Mouse (Mus musculus): ENCODE measurements around the gene Cenpb. TPM values are rescaled to one million over a fixed set of nuclear protein-coding genes. Genes with fewer than 3 reads are reported as not detected.
"Not testable (repeated sequence)": the region's sequence is repeated elsewhere in the genome, so short reads cannot be mapped to it uniquely, and the experiment has no call there.

Cenpb gene
- total RNA-seq (2021) = 10 to 100 TPM; 76.5 to 78.4 TPM

DNA sequence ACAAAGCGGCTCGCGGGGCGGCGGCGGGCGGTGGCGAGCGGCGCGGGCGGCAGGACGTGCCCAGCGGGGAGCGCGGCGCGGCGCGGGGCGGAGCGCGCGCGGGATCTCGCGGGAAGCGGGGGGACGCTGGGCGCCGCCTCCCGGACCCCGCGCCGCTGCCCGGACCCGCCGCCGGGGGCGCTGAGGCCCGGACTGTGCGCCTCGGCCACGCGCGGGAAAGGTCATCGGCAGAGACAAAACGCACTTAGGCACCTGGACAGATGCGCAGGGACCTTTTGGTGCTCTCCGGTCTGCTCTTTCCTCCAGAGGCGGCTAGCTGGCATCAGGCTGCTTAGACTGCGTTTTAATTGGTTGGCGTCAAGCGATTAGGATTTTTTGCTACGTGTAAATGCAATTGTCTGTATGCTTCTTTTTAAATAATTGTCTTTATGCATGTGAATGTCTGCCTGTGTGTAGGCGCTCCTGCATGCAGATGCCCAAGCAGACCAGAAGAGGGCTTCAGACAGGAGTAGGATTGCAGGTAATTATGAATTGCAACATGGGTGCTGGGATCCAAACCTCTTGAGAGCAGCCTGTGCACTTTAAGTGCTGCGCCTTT is at the start of gene Cenpb:
TSS of gene Cenpb (minus strand) at position 78 of the 598 bp plus-strand sequence.
- peak; percentile 90 for DNase-seq

DNA sequence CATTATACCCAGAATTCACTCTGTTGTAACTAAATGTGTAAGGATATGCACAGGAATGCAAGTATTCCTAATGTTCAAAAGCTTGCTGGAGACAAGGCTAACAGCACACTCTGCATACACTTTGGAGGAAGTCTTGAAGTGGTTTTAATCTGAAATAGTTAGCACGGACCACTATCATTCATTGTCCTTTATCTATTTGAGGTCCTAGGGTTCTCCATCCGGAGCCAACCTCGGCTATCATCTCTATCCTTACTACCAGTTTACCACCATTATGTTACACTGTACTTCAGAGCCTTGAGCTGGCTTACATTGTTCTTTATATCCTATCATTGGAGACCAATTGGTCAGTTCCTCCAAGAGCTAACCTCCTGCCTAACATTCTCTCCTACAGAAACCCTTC is 47.4 kb upstream of the Cenpb start:
- DNase-seq = no peak

DNA sequence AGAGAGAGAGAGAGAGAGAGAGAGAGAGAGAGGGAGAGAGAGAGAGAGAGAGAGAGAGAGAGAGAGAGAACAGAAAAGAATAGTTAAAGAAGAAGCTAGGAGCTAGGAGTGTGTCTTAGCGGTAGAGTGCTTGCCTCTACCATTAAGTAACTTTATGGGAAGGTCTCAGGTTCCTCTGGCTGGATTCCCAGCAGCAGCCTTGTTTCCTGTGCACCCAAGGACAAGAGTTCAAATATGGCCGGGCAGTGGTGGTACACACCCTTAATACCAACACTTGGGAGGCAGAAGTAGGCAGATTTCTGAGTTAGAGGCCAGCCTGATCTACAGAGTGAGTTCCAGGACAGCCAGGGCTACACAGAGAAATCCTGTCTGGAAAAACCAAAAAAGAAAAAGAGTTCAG is 46.8 kb upstream of the Cenpb start:
- DNase-seq = not testable (repeated sequence)

DNA sequence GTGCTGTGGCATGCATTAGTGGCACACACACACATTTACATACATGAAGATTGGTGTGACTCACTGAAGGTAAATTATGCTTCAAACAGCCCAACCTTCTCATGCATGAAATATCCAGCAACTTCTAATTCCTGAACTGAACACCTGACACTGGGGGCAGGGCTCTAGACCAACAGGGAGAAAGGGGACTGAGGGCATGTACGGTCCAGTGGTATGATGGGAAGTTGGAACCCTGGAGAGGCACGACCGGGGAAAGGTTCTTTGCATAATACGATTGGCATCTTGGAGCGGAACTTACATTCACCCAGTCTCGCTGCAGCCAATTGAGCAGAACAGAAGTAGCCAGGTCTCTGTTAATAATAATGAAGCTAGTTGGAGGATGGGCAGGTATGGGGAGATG is 45.3 kb upstream of the Cenpb start:
- DNase-seq = no peak

DNA sequence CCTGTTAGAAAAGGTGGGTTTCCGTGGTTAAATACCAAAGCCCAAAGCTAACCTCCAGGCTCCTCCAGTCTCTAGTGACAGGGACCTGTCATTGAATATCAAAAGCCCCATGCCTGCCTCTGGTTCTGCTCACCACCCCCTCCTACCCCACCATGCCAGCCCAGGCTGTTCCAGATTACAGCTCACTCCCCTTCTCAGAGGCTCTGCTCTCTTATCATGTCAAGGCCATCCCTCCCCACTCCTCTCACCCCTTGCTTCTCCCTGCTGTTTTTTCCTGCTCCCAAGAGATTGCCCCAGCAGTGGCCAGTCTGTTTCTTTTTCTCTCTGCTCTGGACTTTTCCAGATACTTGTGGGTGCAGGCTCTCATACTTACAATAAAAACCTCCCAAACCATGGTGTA is 43.7 kb upstream of the Cenpb start:
- DNase-seq = no peak

DNA sequence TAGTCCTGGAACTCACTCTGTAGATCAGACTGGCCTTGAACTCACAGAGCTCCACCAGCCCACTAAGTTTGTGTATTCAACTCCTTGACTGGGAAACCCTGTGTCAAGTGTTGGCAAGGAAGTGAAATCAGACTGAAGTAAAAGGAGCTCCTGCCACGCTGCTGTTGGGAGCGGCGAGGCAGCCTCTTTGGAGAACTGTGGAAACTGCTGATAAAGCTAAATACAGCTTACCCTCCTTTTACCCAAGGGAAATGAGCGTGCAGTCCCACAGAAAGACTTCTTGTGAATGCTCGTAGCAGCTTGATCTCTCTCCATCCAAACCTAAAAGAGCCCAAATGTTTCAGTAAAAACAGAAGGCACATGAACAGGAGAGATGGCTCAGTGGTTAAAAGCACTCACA is 42.7 kb upstream of the Cenpb start:
- no peak for DNase-seq

DNA sequence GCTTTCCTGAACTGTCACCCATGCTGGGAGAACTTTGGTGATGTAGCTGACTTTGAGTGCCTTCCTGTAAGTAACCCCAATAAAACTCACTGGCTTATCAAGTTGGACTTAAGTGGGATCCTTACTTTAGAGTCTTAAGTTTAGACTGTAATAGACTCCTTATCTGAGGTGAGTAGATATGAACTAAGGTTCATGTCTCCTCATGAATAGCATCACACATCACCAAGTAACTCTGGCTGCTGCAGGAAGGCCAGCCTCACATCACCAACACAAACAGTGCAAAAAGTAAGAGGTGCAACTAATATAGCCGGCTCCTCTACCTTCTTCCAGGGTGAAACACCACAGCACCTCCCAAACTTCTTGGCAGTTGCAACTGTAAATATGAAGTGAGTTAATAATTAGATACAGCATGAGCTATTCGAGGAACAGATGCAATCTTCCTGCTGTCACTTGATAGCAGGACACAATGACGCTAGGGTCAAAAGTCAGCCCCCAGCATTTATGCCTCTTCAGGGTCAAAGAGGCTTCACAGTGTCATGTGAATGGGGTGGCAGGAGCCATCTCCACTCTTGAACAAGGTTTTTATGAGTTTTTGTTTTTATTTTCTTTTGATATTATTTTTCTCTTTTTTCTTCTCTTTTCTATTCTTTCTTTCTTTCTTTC is 42.1 kb upstream of the Cenpb start:
- no peak for DNase-seq

DNA sequence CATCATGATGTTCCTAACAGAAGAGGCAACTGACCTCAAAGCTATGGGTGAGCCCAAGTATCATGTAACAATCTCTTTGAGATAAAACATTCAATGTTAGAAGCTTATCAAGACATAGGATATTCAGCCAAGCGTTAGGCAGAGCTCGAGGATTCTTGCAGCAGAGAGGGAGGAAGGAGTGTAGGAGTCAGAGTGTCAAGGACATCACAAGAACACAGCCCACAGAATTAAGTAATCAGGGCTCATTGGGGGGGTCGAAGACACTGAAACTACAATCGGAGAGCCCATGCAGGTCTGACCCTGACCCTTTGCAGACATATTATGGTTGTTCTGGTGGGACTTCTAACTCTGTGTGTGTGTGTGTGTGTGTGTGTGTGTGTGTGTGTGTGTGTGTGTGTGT is 40.2 kb upstream of the Cenpb start:
- no peak for DNase-seq

DNA sequence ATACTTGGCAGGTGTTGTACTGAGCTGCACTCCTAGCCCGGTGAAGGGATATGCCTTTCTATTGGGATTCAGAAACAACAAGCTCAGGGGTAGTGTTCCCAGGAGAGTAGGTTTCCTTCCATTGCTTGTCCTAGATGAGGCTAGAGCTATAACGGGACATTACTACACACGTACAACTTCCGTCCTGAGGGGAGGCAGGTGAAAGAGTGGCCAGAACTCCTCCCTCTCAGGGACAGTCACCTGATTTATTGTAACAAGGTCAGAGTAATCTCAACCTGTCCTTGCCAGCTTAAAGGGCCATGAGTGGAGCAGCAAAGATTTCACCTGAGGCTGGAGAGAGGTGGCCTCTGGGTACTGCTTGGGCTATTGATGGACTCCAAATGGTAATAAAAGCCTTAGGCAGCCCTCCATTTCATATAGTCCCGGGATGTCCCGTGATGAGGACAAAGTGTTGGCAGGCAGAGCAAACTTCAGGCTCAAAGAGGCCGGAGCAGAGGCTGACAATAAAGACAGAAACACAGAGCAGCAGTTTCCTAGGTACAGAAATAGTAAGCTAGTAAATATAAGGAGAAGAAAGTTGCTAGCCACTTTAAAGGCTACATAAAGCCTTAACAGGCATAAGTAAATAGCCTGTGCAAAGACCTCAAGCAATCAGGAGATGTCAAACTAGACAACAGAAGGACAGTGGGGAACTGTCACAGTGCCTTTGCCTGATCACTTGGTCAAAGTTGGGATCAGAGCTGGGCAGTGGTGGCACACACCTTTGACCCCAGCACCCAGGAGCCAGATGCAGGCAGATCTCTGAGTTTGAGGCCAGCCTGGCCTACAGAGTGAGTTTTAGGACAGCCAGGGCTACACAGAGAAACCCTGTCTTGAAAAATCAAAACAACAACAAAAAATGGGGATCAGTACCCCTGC is 36.3 kb upstream of the Cenpb start:
- peak; percentile 54 for DNase-seq

DNA sequence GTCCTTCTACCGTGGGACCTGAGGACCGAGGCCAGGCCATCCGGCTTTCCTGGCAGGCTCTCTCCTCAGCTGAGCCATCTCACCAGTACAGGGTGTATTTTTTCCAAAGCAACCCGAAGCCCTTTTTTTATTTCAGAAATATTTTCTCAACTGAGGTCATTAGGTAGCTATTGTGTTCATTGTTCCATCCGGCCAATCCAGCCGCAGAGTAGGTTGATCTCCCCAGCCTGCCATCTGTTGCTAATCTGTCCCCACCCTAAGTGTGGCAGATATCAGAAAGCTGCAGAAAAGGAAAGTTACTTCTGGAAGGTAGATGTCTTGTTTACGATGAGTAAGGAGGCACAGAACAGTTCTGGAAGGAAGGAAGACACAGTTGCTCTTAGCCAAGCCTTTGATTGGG is 33.9 kb upstream of the Cenpb start:
- no peak for DNase-seq

DNA sequence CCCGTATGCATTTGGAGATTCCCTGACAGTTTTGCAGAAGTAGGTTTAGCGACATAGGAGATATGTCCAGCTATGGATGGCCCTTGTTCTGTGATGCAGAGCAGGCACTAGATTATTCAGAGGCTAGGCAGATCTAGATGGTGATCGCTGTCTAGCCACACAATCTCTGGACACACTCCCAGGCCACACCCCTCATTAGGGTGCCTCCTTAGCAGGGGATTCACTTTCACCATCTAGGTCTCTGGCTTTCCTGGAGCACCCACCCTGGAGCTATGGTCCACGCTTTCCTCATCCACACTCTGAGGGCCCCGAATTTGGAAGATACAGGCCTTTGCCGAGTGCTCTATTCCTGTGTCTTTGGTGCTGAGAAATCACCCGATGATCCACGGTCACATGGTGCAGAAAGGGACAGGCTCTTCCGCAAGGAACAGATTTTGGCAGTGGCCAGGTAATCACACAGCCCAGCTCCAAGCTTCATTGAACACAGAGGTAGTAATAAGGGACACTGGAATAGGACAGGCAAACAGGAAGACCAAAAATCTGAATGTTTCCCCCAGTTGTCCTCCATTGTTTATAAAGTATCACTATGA is 31.3 kb upstream of the Cenpb start:
- DNase-seq = peak; percentile 29

DNA sequence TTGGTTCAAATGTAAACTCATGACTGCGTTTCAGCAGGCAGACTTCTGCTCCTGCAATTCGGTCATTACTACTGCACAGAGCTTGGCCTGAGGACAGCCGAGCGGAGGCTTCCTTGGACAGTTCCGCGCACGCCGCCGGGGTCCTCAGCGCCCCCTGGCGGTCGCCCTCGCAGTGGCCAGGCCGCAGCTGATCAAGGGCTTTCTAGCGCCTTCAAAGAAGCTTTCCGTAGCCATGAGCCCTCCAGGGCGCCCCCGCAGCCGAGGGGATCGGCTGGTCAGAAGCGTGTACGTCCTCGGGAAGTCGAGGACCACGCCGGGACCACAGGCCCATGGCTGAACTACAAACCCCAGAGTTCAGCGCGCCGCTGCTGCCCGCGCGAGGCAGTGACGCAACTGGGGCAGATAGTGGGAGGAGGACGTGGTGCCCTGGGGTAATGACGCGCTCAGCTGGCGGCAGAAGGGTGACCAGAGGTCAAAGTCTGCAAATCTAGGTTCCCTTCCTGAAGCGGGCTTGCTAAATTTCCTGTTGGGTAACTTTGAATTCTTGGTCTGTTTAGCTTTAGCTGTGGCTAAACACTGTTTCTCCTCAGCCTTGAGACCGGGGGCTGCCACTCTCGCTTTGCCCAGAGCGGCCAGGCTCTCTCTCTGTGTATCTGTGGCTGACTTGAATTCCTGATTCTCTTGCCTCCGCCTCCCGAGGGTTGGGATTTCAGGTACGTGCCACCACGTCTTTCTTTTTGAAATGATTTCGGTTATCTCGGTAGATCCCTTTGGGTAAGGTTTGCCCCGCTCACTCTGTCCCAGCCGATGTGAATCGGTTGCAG is 30.3 kb upstream of the Cenpb start:
- DNase-seq = peak; percentile 96

DNA sequence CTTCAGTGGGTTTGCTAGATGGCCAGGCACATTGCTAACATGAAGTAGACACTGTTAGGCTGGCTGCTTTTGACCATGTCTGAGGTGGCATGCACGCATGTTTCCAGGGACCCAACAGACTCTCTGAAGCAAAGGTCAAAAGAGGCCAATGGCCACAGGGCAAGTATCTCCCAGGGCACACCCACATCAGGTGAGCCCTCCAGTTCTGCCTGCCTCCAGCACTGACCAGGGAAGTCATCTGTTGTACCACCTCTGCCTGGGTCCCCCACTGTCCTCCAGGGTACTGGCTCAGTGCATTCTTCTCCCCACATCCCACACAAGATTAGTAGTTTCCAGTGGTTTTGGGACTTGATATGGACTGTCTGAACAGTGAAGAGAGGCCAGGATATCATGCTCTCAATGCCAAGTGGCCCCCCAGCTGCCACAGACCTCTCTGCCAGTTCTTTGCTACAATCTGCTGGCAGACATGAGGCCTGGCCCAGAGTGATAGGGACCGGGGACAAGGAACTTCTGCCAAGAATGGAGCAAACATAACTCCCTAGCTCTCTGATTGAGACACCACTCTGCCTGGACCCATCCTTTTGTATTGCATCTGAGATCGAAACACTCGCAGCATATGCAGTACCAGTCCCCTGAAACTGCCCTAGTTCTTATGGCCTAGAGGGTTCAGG is 29.4 kb upstream of the Cenpb start:
- DNase-seq = peak; percentile 35

DNA sequence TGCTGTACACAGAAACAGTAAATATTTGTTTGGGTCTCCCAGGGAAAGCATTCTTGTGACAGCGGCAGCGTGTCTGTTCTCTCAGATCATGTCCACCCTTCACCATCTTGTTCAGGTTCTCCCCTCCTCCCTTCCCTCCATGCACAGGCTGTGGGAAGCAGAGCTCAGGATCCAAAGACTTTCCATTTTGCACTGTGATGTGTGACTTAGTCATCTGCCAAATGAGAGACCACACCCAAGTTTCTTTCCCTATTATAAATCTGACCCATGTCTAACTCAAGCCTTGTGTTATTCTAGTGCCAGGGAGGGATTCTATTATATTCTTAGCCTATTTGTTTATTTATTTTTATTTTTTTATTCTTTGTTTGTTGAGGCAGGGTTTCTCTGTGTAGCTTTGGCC is 28.5 kb upstream of the Cenpb start:
- DNase-seq = no peak

DNA sequence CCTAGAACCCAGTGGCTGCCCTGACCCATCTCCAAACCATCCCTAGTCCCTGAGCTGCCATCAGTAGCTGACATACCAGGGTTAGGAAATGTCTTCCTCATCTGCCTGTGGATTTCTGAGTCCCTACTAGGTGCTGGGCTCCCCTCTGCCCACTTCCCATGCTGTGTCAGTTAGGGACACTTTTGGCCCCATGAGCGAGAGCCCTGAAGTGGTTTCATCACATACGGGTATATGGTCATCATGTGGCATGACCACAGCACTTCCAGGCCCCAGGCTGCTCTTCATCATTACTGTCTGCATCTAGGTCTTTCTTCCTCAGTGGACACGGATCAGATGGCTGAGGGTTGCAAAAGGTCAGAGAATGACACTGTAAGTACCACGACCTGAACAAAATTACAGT is 26.9 kb upstream of the Cenpb start, which contains the start of gene Ap5s1:
TSS of gene Ap5s1 (plus strand) at position 301 of the 400 bp plus-strand sequence.
- DNase-seq = no peak

DNA sequence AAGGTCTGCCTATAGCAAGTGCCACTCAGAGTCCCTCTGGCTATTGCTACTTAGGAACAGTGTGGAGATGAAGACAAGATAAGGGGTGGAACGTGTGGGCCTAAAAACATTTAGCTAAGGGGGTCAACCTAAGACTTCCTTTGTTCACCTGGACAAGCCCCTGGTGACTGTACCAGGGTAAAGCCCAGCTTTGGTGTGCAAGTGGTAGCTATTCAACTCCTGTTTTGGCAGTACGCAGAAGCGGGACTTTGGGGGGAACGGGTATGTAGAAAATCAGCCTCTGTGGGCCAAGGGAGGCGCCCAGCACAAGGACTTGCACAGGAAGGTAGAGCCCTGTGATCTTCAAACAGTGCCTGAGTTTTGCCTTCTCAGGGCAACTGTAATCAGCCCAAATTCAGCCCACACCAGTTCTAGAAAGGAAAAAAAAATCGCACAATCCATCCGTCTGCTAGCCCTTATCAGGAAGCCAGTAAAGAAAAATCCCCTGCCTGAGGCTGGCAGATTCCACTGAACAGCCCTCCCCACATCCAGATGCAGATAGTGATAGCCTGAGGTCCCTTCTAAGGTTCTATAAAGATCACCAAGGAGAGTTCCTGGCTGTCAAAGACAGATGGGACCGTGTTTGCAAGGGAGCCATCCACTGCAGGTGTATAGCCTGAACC is 25.8 kb upstream of the Cenpb start:
- DNase-seq = no peak

DNA sequence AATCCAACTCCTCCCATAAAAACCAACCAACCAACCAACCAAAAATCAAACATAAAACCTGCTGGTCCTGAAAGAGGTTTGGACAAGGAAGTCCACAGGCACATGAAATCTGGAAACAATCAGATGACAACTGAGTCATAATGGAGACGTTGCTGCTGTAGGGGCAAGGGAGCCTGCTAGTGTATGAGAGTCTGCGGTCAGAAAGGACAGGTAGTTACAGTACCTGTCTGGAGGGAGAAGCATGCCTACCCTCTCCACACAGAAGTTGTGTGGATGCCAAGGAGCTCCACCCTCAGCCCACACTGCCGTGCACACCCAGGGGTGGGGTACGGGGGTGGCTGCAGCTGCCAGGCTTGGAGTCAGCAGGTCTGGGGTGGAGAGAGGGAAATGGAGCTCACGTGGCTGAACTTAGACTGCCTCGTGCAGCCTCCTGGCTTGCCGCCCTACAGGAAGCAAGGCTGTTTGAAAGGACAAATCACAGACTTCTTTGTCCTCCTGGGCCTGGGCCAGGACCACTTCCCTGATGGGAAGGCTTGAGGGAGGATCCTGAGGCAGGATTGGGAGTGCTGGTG is 24.6 kb upstream of the Cenpb start:
- peak; percentile 96 for DNase-seq

DNA sequence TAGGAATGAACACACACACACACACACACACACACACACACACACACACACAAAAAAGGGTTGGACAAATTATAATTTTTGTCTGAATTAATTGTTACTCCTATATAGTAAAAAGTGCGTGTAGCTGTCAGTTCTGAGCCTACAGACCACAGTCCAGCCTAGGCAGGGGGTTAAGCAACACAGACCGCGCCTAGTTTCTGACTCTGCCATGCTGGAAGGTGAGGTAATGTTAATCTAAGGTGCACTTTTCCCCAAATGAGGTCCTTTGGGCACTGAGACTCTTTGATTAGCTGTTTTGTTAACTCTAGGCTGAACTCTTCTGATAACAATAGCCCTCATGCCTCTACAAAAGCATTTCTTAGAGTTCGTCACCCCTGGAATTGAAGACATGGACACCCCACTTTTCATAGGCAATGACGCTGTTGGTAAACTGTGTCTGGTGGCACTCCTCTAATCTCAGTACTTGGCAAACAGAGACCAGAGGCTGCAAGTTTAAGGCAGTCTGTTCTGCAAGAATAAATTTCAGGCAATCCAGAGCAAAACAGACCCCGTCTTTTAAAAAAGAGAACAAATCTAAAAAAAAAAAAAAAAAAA is 24.0 kb upstream of the Cenpb start:
- no peak for DNase-seq

DNA sequence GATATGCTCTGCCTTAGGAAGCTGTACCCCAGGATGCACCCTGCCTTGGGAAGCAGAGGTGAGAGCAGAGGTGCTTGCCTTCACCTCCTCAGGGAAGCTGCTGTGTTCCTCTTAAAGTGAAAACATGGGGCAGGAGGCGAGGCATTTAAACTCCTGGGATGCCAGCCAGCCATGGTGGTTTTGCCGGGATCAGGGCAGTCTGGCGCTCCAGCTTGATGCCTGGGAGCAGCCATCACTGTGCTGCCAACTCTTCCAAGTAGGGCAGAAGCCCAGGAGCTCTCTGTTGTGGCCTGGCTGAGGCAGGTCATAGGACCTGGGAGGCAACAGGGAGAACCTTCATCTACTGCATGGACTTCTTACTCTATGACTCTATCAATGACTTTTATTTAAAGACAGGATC is 21.4 kb upstream of the Cenpb start:
- no peak for DNase-seq

DNA sequence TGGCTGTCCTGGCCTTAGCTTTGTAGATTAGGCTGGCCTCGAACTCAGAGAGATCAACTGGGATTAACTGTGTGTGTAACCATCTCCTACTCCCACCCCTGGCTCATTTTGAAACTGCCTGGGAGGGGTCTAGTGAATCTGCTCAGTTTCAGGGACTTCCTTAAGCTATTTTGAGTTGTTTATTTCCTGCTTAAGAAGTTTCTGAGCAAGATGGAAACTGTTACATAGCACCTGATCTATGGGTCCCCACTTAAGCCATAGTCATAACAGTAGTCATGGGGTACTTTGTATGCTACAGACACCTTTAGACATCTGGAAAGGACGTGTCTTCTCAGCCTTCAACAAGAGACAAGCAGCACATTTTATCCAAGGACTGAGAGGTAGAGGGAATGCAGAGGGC is 20.8 kb upstream of the Cenpb start:
- no peak for DNase-seq

Data from heart, postnatal 4 days (tissue).